Mouse (Mus musculus): ENCODE data around the gene Pex26. TPM values are rescaled to one million over a fixed set of nuclear protein-coding genes. Genes with fewer than 3 reads are reported as not detected.

Gene Pex26
- polyA plus RNA-seq, 1 experiment from 2014 or later: 4.1 TPM

DNA sequence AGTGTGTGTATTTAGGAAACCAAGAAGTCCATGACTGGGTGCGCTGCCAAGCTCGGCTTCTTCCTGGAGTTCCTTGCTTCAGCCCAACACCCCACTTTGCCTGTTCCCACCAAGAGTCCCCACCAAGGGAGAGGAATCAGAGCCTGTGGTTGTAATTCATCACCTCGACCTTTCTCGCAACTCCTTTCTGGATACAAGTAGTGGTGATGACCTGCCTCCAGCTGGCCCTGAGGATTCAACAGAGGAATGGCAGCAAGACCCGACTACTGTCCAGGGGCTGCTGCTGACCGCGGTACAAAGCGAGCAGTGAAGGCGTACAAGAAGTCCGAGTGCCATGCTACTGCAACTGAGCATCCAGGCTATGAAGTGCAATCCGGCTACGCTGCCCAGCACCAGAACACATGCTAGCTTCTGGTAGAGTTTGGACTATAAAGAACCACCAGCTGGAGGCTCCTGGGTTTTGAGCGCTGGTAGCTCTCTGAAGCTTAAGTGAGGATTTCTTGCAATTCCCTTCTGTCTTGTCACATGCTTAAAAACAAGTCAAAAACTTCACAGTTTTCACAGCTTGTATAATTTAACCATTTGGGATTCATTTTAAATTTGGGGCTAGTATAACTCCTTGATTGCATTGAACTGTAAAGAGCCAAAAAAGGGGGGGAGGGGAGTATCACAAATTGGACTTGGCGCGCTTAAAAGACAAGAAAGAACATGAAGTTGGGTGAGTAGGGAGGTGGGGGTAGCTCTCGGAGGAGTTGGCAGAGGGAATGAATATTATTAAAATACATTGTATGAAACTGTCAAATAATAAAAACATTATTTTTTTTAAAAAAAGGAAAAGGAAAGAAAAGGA, 28.8 kb upstream of the Pex26 start:
- Histone ChIP-seq H3K27me3 (ENCODE audit: control insufficient read depth, insufficient read depth, low read length) (no peaks in the 10 kb centered on the region), H3K27ac (ENCODE audit: low read depth, low read length) (no peak overlapping the region), H3K4me3 (ENCODE audit: low read depth, low read length) (no peak overlapping the region), H3K36me3 (ENCODE audit: control insufficient read depth, insufficient read depth, low read length) (no peaks in the 10 kb centered on the region), H3K9me3 (replicated peaks; ENCODE audit: control insufficient read depth, low read length) (no peaks in the 10 kb centered on the region), H3K4me2 (no peak overlapping the region), H3K4me1 (ENCODE audit: control insufficient read depth, insufficient read depth, low read length) (peaks cover 3% of the 10 kb centered on the region; the same call in 1 of the 2 replicates), H3K9ac (ENCODE audit: low read depth, low read length) (no peak overlapping the region)
- WGBS (ENCODE audit: insufficient replicate concordance): 88% methylated on average over 16 of the region's 16 CpGs
- ATAC-seq (replicated peaks; ENCODE audit: insufficient number of reproducible peaks, low FRiP score, low TSS enrichment): no peak

DNA sequence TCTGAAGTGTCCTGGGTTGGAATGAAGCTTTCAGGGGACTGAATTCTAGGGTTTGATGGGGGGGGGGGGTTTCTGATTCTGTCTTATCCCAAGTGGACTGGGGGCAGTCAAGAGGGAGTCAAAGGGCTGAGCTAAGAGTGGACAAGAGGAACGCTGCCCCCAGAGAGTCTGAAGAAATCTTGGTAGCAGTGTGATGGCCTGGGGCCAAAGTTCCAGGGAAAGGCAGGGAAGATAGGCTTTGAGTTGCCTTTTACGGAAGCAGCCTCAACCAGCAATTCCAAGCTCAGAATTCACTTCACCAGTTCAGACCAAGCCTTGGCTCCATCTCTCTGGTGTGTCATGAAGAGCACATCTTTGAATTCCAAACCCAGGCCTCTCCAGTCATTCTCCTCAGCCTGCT, 27.4 kb upstream of the Pex26 start:
- Histone ChIP-seq H3K4me3 (ENCODE audit: low read depth, low read length) (no peak overlapping the region), H3K9me3 (replicated peaks; ENCODE audit: control insufficient read depth, low read length) (no peaks in the 10 kb centered on the region), H3K27ac (ENCODE audit: low read depth, low read length) (no peak overlapping the region), H3K9ac (ENCODE audit: low read depth, low read length) (no peak overlapping the region), H3K36me3 (ENCODE audit: control insufficient read depth, insufficient read depth, low read length) (no peaks in the 10 kb centered on the region), H3K4me2 (no peak overlapping the region), H3K27me3 (ENCODE audit: control insufficient read depth, insufficient read depth, low read length) (no peaks in the 10 kb centered on the region), H3K4me1 (ENCODE audit: control insufficient read depth, insufficient read depth, low read length) (peaks cover 7% of the 10 kb centered on the region; the same call in 1 of the 2 replicates)
- WGBS (ENCODE audit: insufficient replicate concordance): 52% methylated on average over 2 of the region's 2 CpGs
- ATAC-seq (replicated peaks; ENCODE audit: insufficient number of reproducible peaks, low FRiP score, low TSS enrichment): no peak

DNA sequence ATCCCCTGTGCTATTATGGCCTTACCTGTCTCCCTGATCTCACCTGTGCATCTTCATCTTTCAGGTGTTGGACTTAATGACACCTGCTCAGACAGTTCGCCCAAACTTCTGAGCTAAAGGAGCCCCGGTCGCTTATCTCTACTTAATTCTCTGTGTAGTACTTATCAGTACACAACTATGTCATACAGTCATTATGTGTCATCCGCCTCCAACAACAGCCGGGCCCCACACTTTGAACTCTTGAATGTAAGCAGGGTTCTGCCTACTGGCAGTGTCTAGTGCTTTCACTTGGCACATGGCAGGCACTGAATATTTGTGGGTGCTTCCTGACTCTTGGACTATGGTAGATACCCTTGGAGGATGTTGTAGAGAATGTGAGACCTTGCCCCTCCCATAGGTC, 23.9 kb upstream of the Pex26 start:
- ATAC-seq (replicated peaks; ENCODE audit: insufficient number of reproducible peaks, low FRiP score, low TSS enrichment): no peak
- no peaks in the 10 kb centered on the region for H3K9me3 ChIP-seq (replicated peaks; ENCODE audit: control insufficient read depth, low read length)
- no peaks in the 10 kb centered on the region for H3K36me3 ChIP-seq (ENCODE audit: control insufficient read depth, insufficient read depth, low read length)
- H3K4me2 ChIP-seq: no peak overlapping the region
- H3K27me3 ChIP-seq (ENCODE audit: control insufficient read depth, insufficient read depth, low read length): no peaks in the 10 kb centered on the region
- no peak overlapping the region for H3K27ac ChIP-seq (ENCODE audit: low read depth, low read length)
- WGBS (ENCODE audit: insufficient replicate concordance): 62% methylated on average over 5 of the region's 5 CpGs
- 0 out of 2 replicates have a peak, but pooled peaks cover 4% of the 10 kb centered on the region for H3K4me1 ChIP-seq (ENCODE audit: control insufficient read depth, insufficient read depth, low read length)
- no peak overlapping the region for H3K9ac ChIP-seq (ENCODE audit: low read depth, low read length)
- no peak overlapping the region for H3K4me3 ChIP-seq (ENCODE audit: low read depth, low read length)

GRCm38 (mm10) chr6:121160126-121160525, 23.3 kb upstream of the Pex26 start:
- Histone ChIP-seq H3K9ac (ENCODE audit: low read depth, low read length) (no peak overlapping the region), H3K9me3 (replicated peaks; ENCODE audit: control insufficient read depth, low read length) (no peaks in the 10 kb centered on the region), H3K27me3 (ENCODE audit: control insufficient read depth, insufficient read depth, low read length) (no peaks in the 10 kb centered on the region), H3K27ac (ENCODE audit: low read depth, low read length) (no peak overlapping the region), H3K4me3 (ENCODE audit: low read depth, low read length) (no peak overlapping the region), H3K36me3 (ENCODE audit: control insufficient read depth, insufficient read depth, low read length) (no peaks in the 10 kb centered on the region), H3K4me2 (no peak overlapping the region), H3K4me1 (ENCODE audit: control insufficient read depth, insufficient read depth, low read length) (0 out of 2 replicates have a peak, but pooled peaks cover 4% of the 10 kb centered on the region)
- no peak for ATAC-seq (replicated peaks; ENCODE audit: insufficient number of reproducible peaks, low FRiP score, low TSS enrichment)
- 35% methylated on average over 6 of the region's 6 CpGs for WGBS (ENCODE audit: insufficient replicate concordance)

DNA sequence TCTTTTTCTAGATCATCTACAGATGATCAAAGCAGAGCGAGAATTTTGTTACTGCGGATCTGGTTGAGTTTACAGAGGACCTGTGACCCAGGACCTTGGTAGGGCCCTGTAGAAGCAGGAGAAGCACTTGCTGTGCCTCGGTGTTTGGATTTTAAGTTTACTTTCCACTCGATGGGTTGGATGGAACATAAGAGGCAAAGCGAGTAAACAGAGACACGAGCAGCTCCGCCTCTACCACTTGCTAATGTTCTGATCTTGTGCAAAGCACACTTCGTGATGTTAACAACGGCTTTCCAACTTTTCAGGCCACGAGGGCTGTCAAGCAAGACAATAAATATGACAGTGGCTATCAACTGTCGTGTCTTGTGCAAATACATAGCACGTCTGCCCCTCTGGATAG, 20.9 kb upstream of the Pex26 start:
- H3K9me3 ChIP-seq (replicated peaks; ENCODE audit: control insufficient read depth, low read length): no peaks in the 10 kb centered on the region
- WGBS (ENCODE audit: insufficient replicate concordance): 81% methylated on average over 12 of the region's 12 CpGs
- no peak overlapping the region for H3K9ac ChIP-seq (ENCODE audit: low read depth, low read length)
- ATAC-seq (replicated peaks; ENCODE audit: insufficient number of reproducible peaks, low FRiP score, low TSS enrichment): no peak
- H3K27me3 ChIP-seq (ENCODE audit: control insufficient read depth, insufficient read depth, low read length): no peaks in the 10 kb centered on the region
- H3K27ac ChIP-seq (ENCODE audit: low read depth, low read length): no peak overlapping the region
- H3K4me1 ChIP-seq (ENCODE audit: control insufficient read depth, insufficient read depth, low read length): peaks cover 8% of the 10 kb centered on the region; the same call in 1 of the 2 replicates
- H3K4me3 ChIP-seq (ENCODE audit: low read depth, low read length): no peak overlapping the region
- H3K4me2 ChIP-seq: no peak overlapping the region
- no peaks in the 10 kb centered on the region for H3K36me3 ChIP-seq (ENCODE audit: control insufficient read depth, insufficient read depth, low read length)

GRCm38 (mm10) chr6:121166098-121166552, 17.3 kb upstream of the Pex26 start:
- no peaks in the 10 kb centered on the region for H3K9me3 ChIP-seq (replicated peaks; ENCODE audit: control insufficient read depth, low read length)
- H3K4me3 ChIP-seq (ENCODE audit: low read depth, low read length): no peak overlapping the region
- no peak for ATAC-seq (replicated peaks; ENCODE audit: insufficient number of reproducible peaks, low FRiP score, low TSS enrichment)
- H3K9ac ChIP-seq (ENCODE audit: low read depth, low read length): no peak overlapping the region
- H3K36me3 ChIP-seq (ENCODE audit: control insufficient read depth, insufficient read depth, low read length): no peaks in the 10 kb centered on the region
- WGBS (ENCODE audit: insufficient replicate concordance): 48% methylated on average over 10 of the region's 10 CpGs
- no peaks in the 10 kb centered on the region for H3K27me3 ChIP-seq (ENCODE audit: control insufficient read depth, insufficient read depth, low read length)
- H3K4me2 ChIP-seq: no peak overlapping the region
- H3K4me1 ChIP-seq (ENCODE audit: control insufficient read depth, insufficient read depth, low read length): peaks cover 4% of the 10 kb centered on the region; the same call in 1 of the 2 replicates
- no peak overlapping the region for H3K27ac ChIP-seq (ENCODE audit: low read depth, low read length)

GRCm38 (mm10) chr6:121167381-121167975, 16.0 kb upstream of the Pex26 start:
- Histone ChIP-seq H3K9ac (ENCODE audit: low read depth, low read length) (no peak overlapping the region), H3K9me3 (replicated peaks; ENCODE audit: control insufficient read depth, low read length) (no peaks in the 10 kb centered on the region), H3K27me3 (ENCODE audit: control insufficient read depth, insufficient read depth, low read length) (no peaks in the 10 kb centered on the region), H3K4me3 (ENCODE audit: low read depth, low read length) (no peak overlapping the region), H3K27ac (ENCODE audit: low read depth, low read length) (no peak overlapping the region), H3K4me1 (ENCODE audit: control insufficient read depth, insufficient read depth, low read length) (peaks cover 4% of the 10 kb centered on the region; the same call in 1 of the 2 replicates), H3K36me3 (ENCODE audit: control insufficient read depth, insufficient read depth, low read length) (no peaks in the 10 kb centered on the region), H3K4me2 (no peak overlapping the region)
- no peak for ATAC-seq (replicated peaks; ENCODE audit: insufficient number of reproducible peaks, low FRiP score, low TSS enrichment)
- WGBS (ENCODE audit: insufficient replicate concordance): 54% methylated on average over 7 of the region's 7 CpGs

DNA sequence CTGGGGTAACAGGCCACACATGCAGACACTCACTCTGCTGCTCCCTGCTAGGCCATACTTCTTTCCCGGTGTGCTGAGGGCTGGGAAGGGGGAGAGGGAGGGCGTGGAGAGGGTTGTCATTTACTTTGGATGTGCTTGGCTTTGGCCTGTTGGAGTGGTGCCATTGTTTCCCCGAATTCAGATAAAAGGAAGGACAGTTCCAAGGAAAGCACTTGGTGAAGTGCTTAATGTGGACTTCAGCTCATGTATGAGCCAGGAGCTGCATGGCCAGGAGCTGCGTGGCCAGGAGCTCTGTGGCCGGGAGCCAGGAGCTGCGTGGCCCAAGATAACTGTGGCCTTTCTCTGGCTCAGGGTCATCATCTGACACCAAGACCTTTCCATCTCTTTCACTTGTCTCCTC, 12.4 kb upstream of the Pex26 start:
- Histone ChIP-seq H3K4me3 (ENCODE audit: low read depth, low read length) (no peak overlapping the region), H3K27ac (ENCODE audit: low read depth, low read length) (no peak overlapping the region), H3K36me3 (ENCODE audit: control insufficient read depth, insufficient read depth, low read length) (no peaks in the 10 kb centered on the region), H3K9me3 (replicated peaks; ENCODE audit: control insufficient read depth, low read length) (no peaks in the 10 kb centered on the region), H3K4me2 (no peak overlapping the region), H3K4me1 (ENCODE audit: control insufficient read depth, insufficient read depth, low read length) (peaks cover 11% of the 10 kb centered on the region), H3K9ac (ENCODE audit: low read depth, low read length) (no peak overlapping the region), H3K27me3 (ENCODE audit: control insufficient read depth, insufficient read depth, low read length) (no peaks in the 10 kb centered on the region)
- ATAC-seq (replicated peaks; ENCODE audit: insufficient number of reproducible peaks, low FRiP score, low TSS enrichment): no peak
- WGBS (ENCODE audit: insufficient replicate concordance): 69% methylated on average over 6 of the region's 6 CpGs
